Mouse (Mus musculus) layer of hippocampus, postnatal 14 days (tissue): ENCODE results near the gene Serpina1f. TPM values are rescaled to one million over a fixed set of nuclear protein-coding genes. Genes with fewer than 3 reads are reported as not detected.
"Not testable (repeated sequence)": the region's sequence is repeated elsewhere in the genome, so short reads cannot be mapped to it uniquely, and the experiment has no call there.

Source experiments
- DNase-seq, 2 experiments: peaks; one replicate each; pipeline ENCODE4 v3.0.0; 2021 to 2022; ENCODE audit warnings: low spot score in 2 of 2, mixed read lengths in 1 of 2
- total RNA-seq, 2 experiments: library from RNA; stranded (reverse); gene quantifications; 2 replicates each; pipeline ENCODE4 v1.2.3; 2021

Serpina1f gene
- total RNA-seq, 2 experiments from 2014 or later: not detected

- no peak for DNase-seq
These were observed 30.0 kb downstream of the Serpina1f start for GRCm38 (mm10) chr12:103665286-103665685.

- DNase-seq: not testable (repeated sequence)
These were observed 33.3 kb downstream of the Serpina1f start for GRCm38 (mm10) chr12:103662053-103662452.

GRCm38 (mm10) chr12:103660076-103660475, 35.3 kb downstream of the Serpina1f start:
- DNase-seq: no peak

GRCm38 (mm10) chr12:103659171-103659570, 36.2 kb downstream of the Serpina1f start:
- no peak for DNase-seq

GRCm38 (mm10) chr12:103657991-103658390, 37.3 kb downstream of the Serpina1f start:
- DNase-seq: no peak

- DNase-seq: no peak
These were observed 38.3 kb downstream of the Serpina1f start, which contains the start of gene Serpina6 for GRCm38 (mm10) chr12:103656848-103657626. Gene Serpina6 (minus strand): TSS chr12:103657212.

GRCm38 (mm10) chr12:103655123-103656044, 39.9 kb downstream of the Serpina1f start:
- DNase-seq: no peak

- DNase-seq: no peak
These were observed 41.5 kb downstream of the Serpina1f start for GRCm38 (mm10) chr12:103653836-103654235.

GRCm38 (mm10) chr12:103646314-103646713, 49.0 kb downstream of the Serpina1f start:
- no peak for DNase-seq

- DNase-seq: no peak
These were observed 50.7 kb downstream of the Serpina1f start for GRCm38 (mm10) chr12:103644601-103645000.

GRCm38 (mm10) chr12:103643818-103644217, 51.5 kb downstream of the Serpina1f start:
- DNase-seq: no peak

GRCm38 (mm10) chr12:103643336-103643735, 52.0 kb downstream of the Serpina1f start:
- DNase-seq: peak; percentile 78 to 87

Other genes starting within 250 kb of the Serpina1f start
- gene Ifi27l2b, start 238.3 kb downstream of the Serpina1f start, total RNA-seq: not detected
- 10 to 100 TPM; 31.6 to 37.8 TPM for gene Ppp4r4, start 163.2 kb downstream of the Serpina1f start, total RNA-seq
- gene Serpina10, start 64.1 kb downstream of the Serpina1f start, total RNA-seq: under 1 TPM in 1 of 2 experiments, not detected in 1; 0.09 TPM
- gene Serpina6, start 38.3 kb downstream of the Serpina1f start, total RNA-seq: not detected
- gene Serpina16, start 19.4 kb downstream of the Serpina1f start, total RNA-seq: not detected
- not detected for gene Serpina1d, start 78.1 kb upstream of the Serpina1f start, total RNA-seq
- not detected for gene Serpina1b, start 134.8 kb upstream of the Serpina1f start, total RNA-seq
- gene Serpina1a, start 168.0 kb upstream of the Serpina1f start, total RNA-seq: not detected
- gene Serpina1c, start 209.4 kb upstream of the Serpina1f start, total RNA-seq: not detected